9 mouse cellular contexts compared by ENCODE assay signal in the genomic region with DNA sequence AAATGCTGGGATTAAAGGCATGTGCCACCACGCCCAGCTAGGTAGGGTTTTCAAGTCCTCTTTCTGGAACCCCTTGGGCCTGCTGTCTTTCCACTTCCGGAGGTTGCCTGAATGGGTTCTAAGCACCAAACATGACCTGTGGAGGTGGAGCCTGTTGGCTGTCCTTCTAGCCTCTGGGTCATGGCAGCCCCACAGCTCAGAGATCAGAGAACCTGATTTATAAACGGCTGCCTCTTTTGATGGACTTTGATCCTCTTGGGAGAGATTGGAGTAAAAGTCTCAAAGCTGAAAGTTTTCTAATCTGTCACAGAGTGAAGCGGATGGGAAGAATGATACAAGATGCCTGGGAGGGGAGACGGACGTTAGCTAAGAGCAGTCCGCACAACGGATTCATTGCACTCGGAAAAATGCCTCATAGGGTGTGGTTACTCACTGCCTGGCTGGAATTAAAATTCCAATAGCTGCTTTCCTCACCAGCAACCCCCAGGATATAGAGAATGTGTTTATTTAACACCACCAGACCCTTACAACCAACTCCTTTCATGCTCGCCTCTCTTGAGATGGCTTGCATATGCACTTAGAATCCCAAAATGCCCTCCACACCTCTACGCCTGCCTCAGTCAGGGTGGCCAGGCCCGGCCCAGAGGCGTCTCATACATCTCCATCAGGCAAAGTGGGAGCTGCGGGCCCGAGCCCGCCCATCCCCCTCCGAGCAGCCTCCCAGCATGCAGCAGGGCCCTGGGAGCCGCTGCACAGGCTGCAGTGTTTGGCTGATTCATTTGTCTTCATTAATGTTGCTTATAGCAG.
DNase-seq lines count a peak whose midpoint lies in the region; ATAC-seq and TF ChIP-seq lines count a peak whose summit lies in the region.
"Had no signal": no experiment of that assay in that cellular context is flagged by ENCODE, and none has a peak within 500 bp of the region (broad histone marks: within the 10 kb centered on the region; RNA-seq: fewer than 3 reads in every experiment).

No protein-coding gene starts in this region.

- DNase-seq in lung, embryonic 14.5 days = peak; percentile 86
- DNase-seq in lung, adult 18-20 months = no peak
- DNase-seq in embryonic facial prominence, embryonic 14.5 days (ENCODE audit: low spot score) = peak; percentile 69
- peak; percentile 66 for DNase-seq in limb, embryonic 11.5 days (ENCODE audit: low spot score)
- no peak for DNase-seq in layer of hippocampus, adult 8-10 months (ENCODE audit: low spot score in 2 of 2)
- DNase-seq in urinary bladder, adult 2 months (ENCODE audit: low spot score) = no peak
- DNase-seq: cerebellum, postnatal 14 days had no signal

- WGBS in lung, embryonic 14.5 days = 25% methylated on average over 18 of the region's 18 CpGs
- 22% methylated on average over 18 of the region's 18 CpGs for WGBS in embryonic facial prominence, embryonic 14.5 days
- 33% methylated on average over 18 of the region's 18 CpGs for WGBS in limb, embryonic 11.5 days
- WGBS in stomach, embryonic 15.5 days = 26% methylated on average over 18 of the region's 18 CpGs

- H3K4me1 ChIP-seq in lung, embryonic 14.5 days (ENCODE audit: insufficient read depth) = peaks cover 30% of the 10 kb centered on the region
- peaks cover 18% of the 10 kb centered on the region for H3K4me1 ChIP-seq in embryonic facial prominence, embryonic 14.5 days (ENCODE audit: control insufficient read depth, insufficient read depth, low read length)
- H3K4me1 ChIP-seq in limb, embryonic 11.5 days (ENCODE audit: control insufficient read depth, insufficient read depth, low read length) = peaks cover 21% of the 10 kb centered on the region
- H3K4me1 ChIP-seq in stomach, embryonic 15.5 days = peaks cover 18% of the 10 kb centered on the region; the same call in 1 of the 2 replicates

- ATAC-seq in lung, embryonic 14.5 days (ENCODE audit: insufficient read depth) = peak; percentile 91
- ATAC-seq in embryonic facial prominence, embryonic 14.5 days (ENCODE audit: low read depth) = peak; percentile 72
- ATAC-seq in limb, embryonic 11.5 days (ENCODE audit: insufficient number of reproducible peaks, low FRiP score, low TSS enrichment, low read depth) = peak; percentile 41; the same call in 1 of the 2 replicates
- ATAC-seq in stomach, embryonic 15.5 days (ENCODE audit: insufficient read depth, low FRiP score, low read depth) = peak; percentile 77
- no peak for ATAC-seq in activated CD4-positive, CD25-positive, alpha-beta regulatory T cell, adult 4 months

- peak overlapping the region; percentile 82 for H3K27ac ChIP-seq in lung, embryonic 14.5 days (ENCODE audit: low read depth)
- H3K27ac ChIP-seq in embryonic facial prominence, embryonic 14.5 days (replicated peaks; ENCODE audit: low read depth, low read length) = peak overlapping the region; percentile 49; the same call in 1 of the 2 replicates
- peak overlapping the region; percentile 47; the same call in 1 of the 2 replicates for H3K27ac ChIP-seq in limb, embryonic 11.5 days (replicated peaks; ENCODE audit: low read depth, low read length)
- peak overlapping the region; percentile 70 for H3K27ac ChIP-seq in stomach, embryonic 15.5 days

- no peaks in the 10 kb centered on the region for H3K27me3 ChIP-seq in lung, embryonic 14.5 days (ENCODE audit: insufficient read depth, low read length)
- no peaks in the 10 kb centered on the region for H3K27me3 ChIP-seq in embryonic facial prominence, embryonic 14.5 days (replicated peaks; ENCODE audit: control insufficient read depth, insufficient read depth, low read length)
- no peaks in the 10 kb centered on the region for H3K27me3 ChIP-seq in limb, embryonic 11.5 days (ENCODE audit: control insufficient read depth, insufficient read depth, low read length)
- no peaks in the 10 kb centered on the region for H3K27me3 ChIP-seq in stomach, embryonic 15.5 days (replicated peaks)

- H3K4me3 ChIP-seq in lung, embryonic 14.5 days (ENCODE audit: low read depth, low read length) = no peak overlapping the region
- H3K4me3 ChIP-seq in embryonic facial prominence, embryonic 14.5 days (ENCODE audit: low read depth, low read length) = no peak overlapping the region
- no peak overlapping the region for H3K4me3 ChIP-seq in limb, embryonic 11.5 days (ENCODE audit: low read depth, low read length)
- no peak overlapping the region for H3K4me3 ChIP-seq in stomach, embryonic 15.5 days (replicated peaks)

- H3K9ac ChIP-seq in lung, embryonic 14.5 days = 0 out of 2 replicates have a peak overlapping the region, but pooled peaks have one; percentile 29
- 0 out of 2 replicates have a peak overlapping the region, but pooled peaks have one; percentile 10 for H3K9ac ChIP-seq in embryonic facial prominence, embryonic 14.5 days (ENCODE audit: low read depth, low read length)
- H3K9ac ChIP-seq in limb, embryonic 11.5 days (ENCODE audit: low read length) = no peak overlapping the region; the same call in 1 of the 2 replicates
- H3K9ac ChIP-seq in stomach, embryonic 15.5 days = no peak overlapping the region

- no peaks in the 10 kb centered on the region for H3K9me3 ChIP-seq in lung, embryonic 14.5 days (ENCODE audit: low read depth, low read length)
- H3K9me3 ChIP-seq in embryonic facial prominence, embryonic 14.5 days (ENCODE audit: control insufficient read depth, low read length) = no peaks in the 10 kb centered on the region
- H3K9me3 ChIP-seq in limb, embryonic 11.5 days (ENCODE audit: control insufficient read depth, low read length) = no peaks in the 10 kb centered on the region
- H3K9me3 ChIP-seq in stomach, embryonic 15.5 days = no peaks in the 10 kb centered on the region

- no peaks in the 10 kb centered on the region for H3K36me3 ChIP-seq in lung, embryonic 14.5 days (ENCODE audit: insufficient read depth)
- no peaks in the 10 kb centered on the region for H3K36me3 ChIP-seq in embryonic facial prominence, embryonic 14.5 days (ENCODE audit: control insufficient read depth, insufficient read depth, low read length)
- H3K36me3 ChIP-seq in limb, embryonic 11.5 days (ENCODE audit: control insufficient read depth, insufficient read depth, low read length) = no peaks in the 10 kb centered on the region
- no peaks in the 10 kb centered on the region for H3K36me3 ChIP-seq in stomach, embryonic 15.5 days

- TF ChIP-seq CTCF in lung, embryonic 14.5 days (IDR thresholded peaks at IDR 0.05; ENCODE audit: low read depth) = no peak

- H3K4me2 ChIP-seq in lung, embryonic 14.5 days = peak overlapping the region; percentile 29
- peak overlapping the region; percentile 23 for H3K4me2 ChIP-seq in embryonic facial prominence, embryonic 14.5 days (ENCODE audit: low read depth, low read length)
- no peak overlapping the region for H3K4me2 ChIP-seq in limb, embryonic 11.5 days (ENCODE audit: low read depth, severe bottlenecking)
- H3K4me2 ChIP-seq in stomach, embryonic 15.5 days = peak overlapping the region; percentile 38

Comparison
In these comparisons a context has a peak if more than half of its experiments do, and no peak if none do; other contexts are left out.
1. DNase-seq: peak in lung, embryonic 14.5 days (single experiment), embryonic facial prominence, embryonic 14.5 days (single experiment) and limb, embryonic 11.5 days (single experiment); none in lung, adult 18-20 months (0 of 2), layer of hippocampus, adult 8-10 months (0 of 2) and urinary bladder, adult 2 months (single experiment).
2. H3K9ac ChIP-seq: peak in lung, embryonic 14.5 days (single experiment) and embryonic facial prominence, embryonic 14.5 days (single experiment); none in limb, embryonic 11.5 days (single experiment) and stomach, embryonic 15.5 days (single experiment).
3. Peak in every context shown above with its lines, with median percentiles within 50 percentile points of each other: H3K27ac ChIP-seq.